Mouse (Mus musculus): ENCODE results near the gene Rarres1. TPM values are rescaled to one million over a fixed set of nuclear protein-coding genes. Genes with fewer than 3 reads are reported as not detected.

The Rarres1 gene
- total RNA-seq, 2 experiments from 2014 or later: 2.4 to 2.7 TPM

DNA sequence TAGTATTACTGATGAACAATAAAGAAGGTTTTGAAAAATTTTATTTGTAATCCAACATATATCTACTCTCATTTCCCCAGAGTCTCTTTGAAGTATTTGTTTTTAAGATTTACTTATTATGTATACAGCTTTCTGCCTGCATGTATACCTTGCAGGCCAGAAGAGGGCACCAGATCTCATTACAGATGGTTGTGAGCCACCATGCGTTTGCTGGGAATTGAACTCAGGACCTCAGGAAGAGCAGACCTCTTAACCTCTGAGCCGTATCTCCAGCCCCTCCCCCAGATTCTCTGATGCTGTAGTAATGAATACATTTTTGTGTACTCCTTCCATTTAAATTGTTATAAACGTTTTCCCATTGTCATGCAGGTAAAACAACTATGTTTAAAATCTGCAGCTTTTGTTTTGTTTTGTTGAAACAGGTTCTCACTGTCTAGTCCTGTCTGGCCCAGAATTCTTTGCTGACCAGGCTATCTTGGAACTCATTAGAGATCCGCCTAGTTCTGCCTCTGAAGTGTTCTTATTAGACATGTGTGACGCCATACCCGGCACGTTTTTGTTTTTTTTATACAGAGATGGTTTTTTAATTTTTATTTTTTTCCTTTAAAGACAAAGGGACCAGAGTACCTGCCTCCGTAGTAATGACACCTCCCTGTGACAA, 85.9 kb downstream of the Rarres1 start:
- DNase-seq (ENCODE audit: low spot score in 2 of 2): no peak

Other genes with a start within 250 kb of the Rarres1 start
- gene Mlf1, start 141.4 kb downstream of the Rarres1 start, total RNA-seq (2021): 100 to 1,000 TPM; 488 to 502 TPM
- gene Gm17402, start 140.4 kb downstream of the Rarres1 start, total RNA-seq (2021): not detected
- 10 to 100 TPM; 57.0 to 66.9 TPM for gene Gfm1, start 85.4 kb downstream of the Rarres1 start, total RNA-seq (2021)
- 10 to 100 TPM; 23.9 to 26.5 TPM for gene Lxn, start 51.6 kb downstream of the Rarres1 start, total RNA-seq (2021)
- 10 to 100 TPM; 35.4 to 36.9 TPM for gene Mfsd1, start 67.2 kb upstream of the Rarres1 start, total RNA-seq (2021)

Data from gastrocnemius, postnatal 4 days (tissue).